Comparison of ENCODE assay signal across 29 mouse cellular contexts in genomic region chr4:64330213-64330612, GRCm38 (mm10).
DNase-seq lines count a peak whose midpoint lies in the region; ATAC-seq and TF ChIP-seq lines count a peak whose summit lies in the region.
"Had no signal": no experiment of that assay in that cellular context is flagged by ENCODE, and none has a peak within 500 bp of the region (broad histone marks: within the 10 kb centered on the region; RNA-seq: fewer than 3 reads in every experiment).

No protein-coding gene starts in this region.

- no peak for TF ChIP-seq CTCF in stomach, postnatal 0 days (IDR thresholded peaks at IDR 0.05; ENCODE audit: low read depth)
- TF ChIP-seq CTCF in kidney, adult 2 months (conservative IDR thresholded peaks at IDR 0.05; ENCODE audit: insufficient read depth, insufficient read length, low read depth, low read length), result no peak

- H3K4me1 ChIP-seq in embryonic facial prominence, embryonic 14.5 days (ENCODE audit: control insufficient read depth, insufficient read depth, low read length), result no peaks in the 10 kb centered on the region
- no peaks in the 10 kb centered on the region for H3K4me1 ChIP-seq in embryonic facial prominence, embryonic 10.5 days
- H3K4me1 ChIP-seq in intestine, embryonic 15.5 days (replicated peaks), result no peaks in the 10 kb centered on the region
- H3K4me1 ChIP-seq in intestine, embryonic 16.5 days (ENCODE audit: control insufficient read depth, insufficient read depth, low read length), result no peaks in the 10 kb centered on the region
- no peaks in the 10 kb centered on the region for H3K4me1 ChIP-seq in neural tube, embryonic 12.5 days
- H3K4me1 ChIP-seq in stomach, postnatal 0 days (replicated peaks; ENCODE audit: control insufficient read depth, insufficient read depth), result no peaks in the 10 kb centered on the region
- H3K4me1 ChIP-seq in kidney, adult 2 months (ENCODE audit: control insufficient read depth, insufficient read depth, low read length), result no peaks in the 10 kb centered on the region
- H3K4me1 ChIP-seq: embryonic facial prominence, embryonic 12.5 days; heart, embryonic 15.5 days; kidney, embryonic 15.5 days; limb, embryonic 12.5 days; neural tube, embryonic 13.5 days had no signal

- no peak overlapping the region for H3K4me2 ChIP-seq in embryonic facial prominence, embryonic 14.5 days (ENCODE audit: low read depth, low read length)
- H3K4me2 ChIP-seq in intestine, embryonic 15.5 days (replicated peaks), result no peak overlapping the region
- H3K4me2 ChIP-seq in intestine, embryonic 16.5 days (ENCODE audit: low read depth, low read length), result no peak overlapping the region
- no peak overlapping the region for H3K4me2 ChIP-seq in neural tube, embryonic 12.5 days (replicated peaks)
- H3K4me2 ChIP-seq in stomach, postnatal 0 days (replicated peaks; ENCODE audit: low read depth), result no peak overlapping the region
- H3K4me2 ChIP-seq: embryonic facial prominence, embryonic 12.5 days; heart, embryonic 15.5 days; kidney, embryonic 15.5 days; limb, embryonic 12.5 days; liver, embryonic 11.5 days; neural tube, embryonic 13.5 days had no signal

- TF ChIP-seq EP300 in stomach, postnatal 0 days (optimal IDR thresholded peaks at IDR 0.05), result no peak

- no peak for TF ChIP-seq POLR2A in kidney, adult 2 months (IDR thresholded peaks at IDR 0.05; ENCODE audit: low read depth, low read length)

- H3K27ac ChIP-seq in embryonic facial prominence, embryonic 14.5 days (replicated peaks; ENCODE audit: low read depth, low read length), result no peak overlapping the region
- no peak overlapping the region for H3K27ac ChIP-seq in embryonic facial prominence, embryonic 10.5 days (replicated peaks)
- H3K27ac ChIP-seq in intestine, embryonic 15.5 days, result no peak overlapping the region
- H3K27ac ChIP-seq in intestine, embryonic 16.5 days (ENCODE audit: low read length), result no peak overlapping the region
- no peak overlapping the region for H3K27ac ChIP-seq in neural tube, embryonic 12.5 days
- no peak overlapping the region for H3K27ac ChIP-seq in stomach, postnatal 0 days (replicated peaks)
- no peak overlapping the region for H3K27ac ChIP-seq in kidney, adult 2 months (ENCODE audit: insufficient read depth, low read depth, low read length)
- H3K27ac ChIP-seq: embryonic facial prominence, embryonic 12.5 days; gastrocnemius, adult 2 months; heart, embryonic 15.5 days; kidney, embryonic 15.5 days; limb, embryonic 12.5 days; neural tube, embryonic 13.5 days had no signal

- no peaks in the 10 kb centered on the region for H3K9me3 ChIP-seq in embryonic facial prominence, embryonic 14.5 days (ENCODE audit: control insufficient read depth, low read length)
- H3K9me3 ChIP-seq in embryonic facial prominence, embryonic 10.5 days, result no peaks in the 10 kb centered on the region
- H3K9me3 ChIP-seq in intestine, embryonic 15.5 days, result no peaks in the 10 kb centered on the region
- no peaks in the 10 kb centered on the region for H3K9me3 ChIP-seq in intestine, embryonic 16.5 days (ENCODE audit: control insufficient read depth, low read length)
- H3K9me3 ChIP-seq in neural tube, embryonic 12.5 days, result no peaks in the 10 kb centered on the region
- no peaks in the 10 kb centered on the region for H3K9me3 ChIP-seq in stomach, postnatal 0 days (ENCODE audit: control insufficient read depth, low read length)
- H3K9me3 ChIP-seq: embryonic facial prominence, embryonic 12.5 days; heart, embryonic 15.5 days; kidney, embryonic 15.5 days; limb, embryonic 12.5 days; neural tube, embryonic 13.5 days had no signal

- no peaks in the 10 kb centered on the region for H3K27me3 ChIP-seq in embryonic facial prominence, embryonic 14.5 days (replicated peaks; ENCODE audit: control insufficient read depth, insufficient read depth, low read length)
- H3K27me3 ChIP-seq in embryonic facial prominence, embryonic 10.5 days (replicated peaks; ENCODE audit: low read depth, poor library complexity, severe bottlenecking), result no peaks in the 10 kb centered on the region
- no peaks in the 10 kb centered on the region for H3K27me3 ChIP-seq in intestine, embryonic 15.5 days (replicated peaks)
- H3K27me3 ChIP-seq in intestine, embryonic 16.5 days (replicated peaks; ENCODE audit: control insufficient read depth, insufficient read depth, low read length), result no peaks in the 10 kb centered on the region
- H3K27me3 ChIP-seq in neural tube, embryonic 12.5 days (replicated peaks), result no peaks in the 10 kb centered on the region
- no peaks in the 10 kb centered on the region for H3K27me3 ChIP-seq in stomach, postnatal 0 days (ENCODE audit: control insufficient read depth, insufficient read depth, low read length)
- H3K27me3 ChIP-seq in kidney, adult 2 months (replicated peaks; ENCODE audit: control insufficient read depth, insufficient read depth, low read length), result no peaks in the 10 kb centered on the region
- H3K27me3 ChIP-seq: embryonic facial prominence, embryonic 12.5 days; heart, embryonic 15.5 days; kidney, embryonic 15.5 days; limb, embryonic 12.5 days; neural tube, embryonic 13.5 days; Patski had no signal

- peak; percentile 20 for DNase-seq in embryonic facial prominence, embryonic 14.5 days (ENCODE audit: low spot score)
- no peak for DNase-seq in embryonic facial prominence, embryonic 10.5 days (ENCODE audit: low spot score)
- DNase-seq in neural tube, embryonic 10.5 days (ENCODE audit: extremely low spot score, low spot score), result no peak
- DNase-seq in stomach, postnatal 0 days (ENCODE audit: low spot score), result no peak
- no peak for DNase-seq in kidney, adult 2 months
- DNase-seq: adrenal gland, postnatal 14 days; cerebellum, adult 8-10 months; cerebellum, postnatal 36 days; gastrocnemius, adult 2 months; heart, postnatal 36 days; kidney, postnatal 36 days; layer of hippocampus, postnatal 36 days; lung, adult 18-20 months; lung, postnatal 10 days; right cerebral cortex, adult 18-20 months had no signal

- no peak overlapping the region for H3K4me3 ChIP-seq in embryonic facial prominence, embryonic 14.5 days (ENCODE audit: low read depth, low read length)
- no peak overlapping the region for H3K4me3 ChIP-seq in embryonic facial prominence, embryonic 10.5 days
- H3K4me3 ChIP-seq in intestine, embryonic 15.5 days (replicated peaks), result no peak overlapping the region
- no peak overlapping the region for H3K4me3 ChIP-seq in intestine, embryonic 16.5 days (ENCODE audit: low read length)
- no peak overlapping the region for H3K4me3 ChIP-seq in neural tube, embryonic 12.5 days
- H3K4me3 ChIP-seq in stomach, postnatal 0 days (ENCODE audit: low read depth, low read length), result no peak overlapping the region
- no peak overlapping the region for H3K4me3 ChIP-seq in kidney, adult 2 months (ENCODE audit: insufficient read depth, low read depth, low read length)
- H3K4me3 ChIP-seq: embryonic facial prominence, embryonic 12.5 days; erythroblast, embryonic 14.5 days; gastrocnemius, adult 2 months; heart, embryonic 15.5 days; kidney, embryonic 15.5 days; limb, embryonic 12.5 days; neural tube, embryonic 13.5 days had no signal

- H3K9ac ChIP-seq in embryonic facial prominence, embryonic 14.5 days (ENCODE audit: low read depth, low read length), result no peak overlapping the region
- no peak overlapping the region for H3K9ac ChIP-seq in intestine, embryonic 15.5 days
- no peak overlapping the region for H3K9ac ChIP-seq in intestine, embryonic 16.5 days (ENCODE audit: low read depth, low read length)
- no peak overlapping the region for H3K9ac ChIP-seq in neural tube, embryonic 12.5 days
- H3K9ac ChIP-seq in stomach, postnatal 0 days (ENCODE audit: low read length), result no peak overlapping the region
- H3K9ac ChIP-seq: embryonic facial prominence, embryonic 12.5 days; heart, embryonic 15.5 days; kidney, embryonic 15.5 days; limb, embryonic 12.5 days; neural tube, embryonic 13.5 days had no signal

- WGBS in embryonic facial prominence, embryonic 14.5 days, result 41% methylated on average over 3 of the region's 3 CpGs
- 66% methylated on average over 3 of the region's 3 CpGs for WGBS in embryonic facial prominence, embryonic 10.5 days
- 29% methylated on average over 3 of the region's 3 CpGs for WGBS in intestine, embryonic 15.5 days
- whole genome bisulfite sequencing in intestine, embryonic 16.5 days, result 39% methylated on average over 3 of the region's 3 CpGs
- WGBS in neural tube, embryonic 12.5 days, result 27% methylated on average over 3 of the region's 3 CpGs
- 31% methylated on average over 3 of the region's 3 CpGs for WGBS in stomach, postnatal 0 days
- 48% methylated on average over 3 of the region's 3 CpGs for WGBS in kidney, adult 2 months

- no peak for ATAC-seq in embryonic facial prominence, embryonic 14.5 days (ENCODE audit: low read depth)
- peak; percentile 23; the same call in 1 of the 2 replicates for ATAC-seq in intestine, embryonic 15.5 days
- no peak for ATAC-seq in intestine, embryonic 16.5 days
- ATAC-seq in neural tube, embryonic 12.5 days (ENCODE audit: low FRiP score, low read depth), result peak; percentile 53; the same call in 1 of the 2 replicates
- ATAC-seq in stomach, postnatal 0 days (ENCODE audit: low FRiP score, low TSS enrichment), result peak; percentile 49; the same call in 1 of the 2 replicates
- ATAC-seq: activated CD4-positive, CD25-positive, alpha-beta regulatory T cell, adult 4 months; CD4-positive, CD25-positive, alpha-beta regulatory T cell, adult 4 months; forebrain, embryonic 14.5 days; Patski had no signal

- no peaks in the 10 kb centered on the region for H3K36me3 ChIP-seq in embryonic facial prominence, embryonic 14.5 days (ENCODE audit: control insufficient read depth, insufficient read depth, low read length)
- no peaks in the 10 kb centered on the region for H3K36me3 ChIP-seq in embryonic facial prominence, embryonic 10.5 days (replicated peaks)
- H3K36me3 ChIP-seq in intestine, embryonic 15.5 days, result no peaks in the 10 kb centered on the region
- H3K36me3 ChIP-seq in intestine, embryonic 16.5 days (ENCODE audit: control insufficient read depth, insufficient read depth, low read length), result no peaks in the 10 kb centered on the region
- no peaks in the 10 kb centered on the region for H3K36me3 ChIP-seq in neural tube, embryonic 12.5 days
- no peaks in the 10 kb centered on the region for H3K36me3 ChIP-seq in stomach, postnatal 0 days (ENCODE audit: control insufficient read depth, insufficient read depth, low read length)
- H3K36me3 ChIP-seq in kidney, adult 2 months (ENCODE audit: control insufficient read depth, insufficient read depth, low read length), result no peaks in the 10 kb centered on the region
- H3K36me3 ChIP-seq: embryonic facial prominence, embryonic 12.5 days; heart, embryonic 15.5 days; kidney, embryonic 15.5 days; limb, embryonic 12.5 days; neural tube, embryonic 13.5 days had no signal

Comparison
In these comparisons a context has a peak if more than half of its experiments do, and no peak if none do; other contexts are left out.
1. ATAC-seq: peak in intestine, embryonic 15.5 days (single experiment), neural tube, embryonic 12.5 days (single experiment) and stomach, postnatal 0 days (single experiment); none in embryonic facial prominence, embryonic 14.5 days (single experiment) and intestine, embryonic 16.5 days (single experiment).